Mouse (Mus musculus): ENCODE results near the gene Olfr1232. TPM values are rescaled to one million over a fixed set of nuclear protein-coding genes. Genes with fewer than 3 reads are reported as not detected.

Gene Olfr1232
- not detected in 2 replicates for polyA plus RNA-seq (2012; rRNA removed)

GRCm38 (mm10) chr2:89329575-89329974, at the start of gene Olfr1232:
Gene Olfr1232 (minus strand): TSS chr2:89329675.

GRCm38 (mm10) chr2:89364765-89365164, 35.3 kb upstream of the Olfr1232 start, which contains the start of gene Olfr1234:
Gene Olfr1234 (minus strand): TSS chr2:89364865.

GRCm38 (mm10) chr2:89342298-89342697, 12.8 kb upstream of the Olfr1232 start, which contains the start of gene Olfr1233:
Gene Olfr1233 (minus strand): TSS chr2:89342398.

GRCm38 (mm10) chr2:89306974-89307373, 22.5 kb downstream of the Olfr1232 start, which contains the start of gene Olfr1231:
Gene Olfr1231 (minus strand): TSS chr2:89307074.

GRCm38 (mm10) chr2:89297168-89297567, 32.3 kb downstream of the Olfr1232 start, which contains the start of gene Olfr1230:
Gene Olfr1230 (minus strand): TSS chr2:89297268.

GRCm38 (mm10) chr2:89287914-89288313, 41.6 kb downstream of the Olfr1232 start, which contains the start of gene Olfr1229:
Gene Olfr1229 (minus strand): TSS chr2:89288014.

Other genes starting within 250 kb of the Olfr1232 start
- not detected in 2 replicates for gene Olfr1219, start 246.2 kb downstream of the Olfr1232 start, polyA plus RNA-seq (2012; rRNA removed)
- gene Olfr1220, start 222.8 kb downstream of the Olfr1232 start, polyA plus RNA-seq (2012; rRNA removed), result not detected in 2 replicates
- gene Olfr1221, start 212.4 kb downstream of the Olfr1232 start, polyA plus RNA-seq (2012; rRNA removed), result not detected in 2 replicates
- not detected in 2 replicates for gene Olfr1222, start 196.6 kb downstream of the Olfr1232 start, polyA plus RNA-seq (2012; rRNA removed)
- gene Olfr1223, start 178.1 kb downstream of the Olfr1232 start, polyA plus RNA-seq (2012; rRNA removed), result not detected in 2 replicates
- gene Olfr1224-ps1, start 165.6 kb downstream of the Olfr1232 start, polyA plus RNA-seq (2012; rRNA removed), result not detected in 2 replicates
- gene Olfr1225, start 155.0 kb downstream of the Olfr1232 start, polyA plus RNA-seq (2012; rRNA removed), result not detected in 2 replicates
- gene Olfr1226, start 129.6 kb downstream of the Olfr1232 start, polyA plus RNA-seq (2012; rRNA removed), result not detected in 2 replicates
- gene Olfr1228, start 75.6 kb downstream of the Olfr1232 start, polyA plus RNA-seq (2012; rRNA removed), result not detected in 2 replicates
- not detected in 2 replicates for gene Olfr1229, start 41.7 kb downstream of the Olfr1232 start, polyA plus RNA-seq (2012; rRNA removed)
- not detected in 2 replicates for gene Olfr1230, start 32.4 kb downstream of the Olfr1232 start, polyA plus RNA-seq (2012; rRNA removed)
- gene Olfr1231, start 22.6 kb downstream of the Olfr1232 start, polyA plus RNA-seq (2012; rRNA removed), result not detected in 2 replicates
- gene Olfr1233, start 12.7 kb upstream of the Olfr1232 start, polyA plus RNA-seq (2012; rRNA removed), result not detected in 2 replicates
- not detected in 2 replicates for gene Olfr1234, start 35.2 kb upstream of the Olfr1232 start, polyA plus RNA-seq (2012; rRNA removed)
- gene Olfr1238, start 80.0 kb upstream of the Olfr1232 start, polyA plus RNA-seq (2012; rRNA removed), result not detected in 2 replicates
- not detected in 2 replicates for gene Olfr1239, start 90.7 kb upstream of the Olfr1232 start, polyA plus RNA-seq (2012; rRNA removed)
- gene Olfr1240, start 113.3 kb upstream of the Olfr1232 start, polyA plus RNA-seq (2012; rRNA removed), result not detected in 2 replicates
- not detected in 2 replicates for gene Olfr1241, start 157.5 kb upstream of the Olfr1232 start, polyA plus RNA-seq (2012; rRNA removed)
- gene Olfr1242, start 168.7 kb upstream of the Olfr1232 start, polyA plus RNA-seq (2012; rRNA removed), result not detected in 2 replicates
- gene Olfr1243, start 201.8 kb upstream of the Olfr1232 start, polyA plus RNA-seq (2012; rRNA removed), result not detected in 2 replicates
- not detected in 2 replicates for gene Olfr1245, start 248.8 kb upstream of the Olfr1232 start, polyA plus RNA-seq (2012; rRNA removed)